In genomic region chr19:6272738-6273137, GRCm38 (mm10) we compare ENCODE assay signal across 11 mouse cellular contexts. TPM values are rescaled to one million over a fixed set of nuclear protein-coding genes. Genes with fewer than 3 reads are reported as not detected.
DNase-seq lines count a peak whose midpoint lies in the region; TF ChIP-seq lines count a peak whose summit lies in the region.
"Had no signal": no experiment of that assay in that cellular context is flagged by ENCODE, and none has a peak within 500 bp of the region (broad histone marks: within the 10 kb centered on the region; RNA-seq: fewer than 3 reads in every experiment).

No protein-coding gene starts in this region.

- no peaks in the 10 kb centered on the region for H3K36me3 ChIP-seq in ES-E14 (ENCODE audit: control insufficient read depth, insufficient read depth, low read length, poor library complexity, severe bottlenecking)
- H3K36me3 ChIP-seq: forebrain, embryonic 15.5 days had no signal

- DNase-seq in cerebellum, adult 9-10 months: peak; percentile 64
- DNase-seq in cerebellum, adult 18-20 months: no peak
- DNase-seq in layer of hippocampus, adult 9-10 months (ENCODE audit: low spot score): peak; percentile 54
- no peak for DNase-seq in layer of hippocampus, postnatal 36 days
- no peak for DNase-seq in ES-E14 (ENCODE audit: low read depth, low spot score)
- peak; percentile 51 for DNase-seq in heart, postnatal 4 days
- no peak for DNase-seq in ovary, postnatal 10 days (ENCODE audit: low spot score)
- DNase-seq in adrenal gland, adult 18-20 months (ENCODE audit: low spot score in 2 of 2): no peak
- DNase-seq: adrenal gland, adult 2 months had no signal

- H3K4me3 ChIP-seq in ES-E14 (ENCODE audit: insufficient read depth in 1 of 2, low read depth in 1 of 2, low read length in 2 of 2, poor library complexity in 1 of 2, severe bottlenecking in 1 of 2): no peak overlapping the region
- H3K4me3 ChIP-seq: forebrain, embryonic 15.5 days had no signal

- peaks cover 19 to 25% of the 10 kb centered on the region in 2 experiments for H3K4me1 ChIP-seq in ES-E14 (ENCODE audit: control insufficient read depth in 2 of 2, insufficient read depth in 2 of 2, low read length in 2 of 2, poor library complexity in 1 of 2)

- H3K27ac ChIP-seq in ES-E14 (ENCODE audit: insufficient read depth, low read depth, low read length, poor library complexity, severe bottlenecking): no peak overlapping the region
- H3K27ac ChIP-seq: forebrain, embryonic 15.5 days had no signal

- in situ Hi-C loops in ES-E14 (cut with MboI; ENCODE audit: low sequenced_read_pairs in 2 of 2, unreplicated experiment in 2 of 2): no loop called here

- 0 out of 2 replicates have a peak overlapping the region, but pooled peaks have one; percentile 15 for H3K9ac ChIP-seq in ES-E14 (ENCODE audit: insufficient read depth, low read depth, low read length, poor library complexity, severe bottlenecking)
- H3K9ac ChIP-seq: forebrain, embryonic 15.5 days had no signal

- H3K9me3 ChIP-seq in ES-E14 (ENCODE audit: control insufficient read depth, insufficient read depth, low read depth, low read length): no peaks in the 10 kb centered on the region
- H3K9me3 ChIP-seq: forebrain, embryonic 15.5 days had no signal

TF ChIP-seq in ES-E14, 5 proteins besides CTCF, POLR2A, EP300 and RAD21:
- TF ChIP-seq HCFC1 (IDR thresholded peaks at IDR 0.05; ENCODE audit: borderline replicate concordance, insufficient read depth, low read length): no peak
- TF ChIP-seq ZNF384 (IDR thresholded peaks at IDR 0.05; ENCODE audit: low read depth, low read length): no peak
- no peak for TF ChIP-seq ZC3H11A (IDR thresholded peaks at IDR 0.05; ENCODE audit: borderline replicate concordance, low read depth, low read length)
- TF ChIP-seq CHD2 (IDR thresholded peaks at IDR 0.05; ENCODE audit: low read depth, low read length): no peak
- TF ChIP-seq MAFK (IDR thresholded peaks at IDR 0.05; ENCODE audit: insufficient read depth, low read depth, low read length): no peak
TF ChIP-seq in ES-E14: peak in this region for 0.

RNA-seq across cellular contexts. Expression of gene Ehd1, which starts 3.8 kb away (rescaled TPM):
- total RNA-seq in layer of hippocampus, postnatal 36 days (2021): 10 to 100 TPM; 72.8 to 82.2 TPM
- total RNA-seq in ES-E14 (2012; rRNA removed): 133 and 162 TPM in 2 replicates
- 100 to 1,000 TPM in 1 of 2 experiments, 10 to 100 TPM in 1; 97.8 to 114 TPM for total RNA-seq in heart, postnatal 4 days (2021)
- total RNA-seq in adrenal gland, adult 18-20 months (2021): 100 to 1,000 TPM; 112 to 157 TPM

RNA-seq across cellular contexts. Expression of gene Atg2a, which starts 31.3 kb away (rescaled TPM):
- total RNA-seq in layer of hippocampus, postnatal 36 days (2021): 10 to 100 TPM; 31.3 to 34.0 TPM
- 31.8 and 45.0 TPM in 2 replicates for total RNA-seq in ES-E14 (2012; rRNA removed)
- total RNA-seq in heart, postnatal 4 days (2021): 10 to 100 TPM; 15.9 to 16.2 TPM
- total RNA-seq in adrenal gland, adult 18-20 months (2021): 10 to 100 TPM; 26.4 to 37.1 TPM

RNA-seq across cellular contexts. Expression of gene Cdc42bpg, which starts 33.5 kb away (rescaled TPM):
- total RNA-seq in layer of hippocampus, postnatal 36 days (2021): 1 to 10 TPM; 4.3 to 6.9 TPM
- 35.5 and 48.4 TPM in 2 replicates for total RNA-seq in ES-E14 (2012; rRNA removed)
- 1 to 10 TPM; 8.2 to 10.0 TPM for total RNA-seq in heart, postnatal 4 days (2021)
- 10 to 100 TPM; 15.1 to 19.3 TPM for total RNA-seq in adrenal gland, adult 18-20 months (2021)

RNA-seq across cellular contexts. Expression of gene Ppp2r5b, which starts 37.1 kb away (rescaled TPM):
- 100 to 1,000 TPM; 135 to 137 TPM for total RNA-seq in layer of hippocampus, postnatal 36 days (2021)
- 22.8 and 24.8 TPM in 2 replicates for total RNA-seq in ES-E14 (2012; rRNA removed)
- 10 to 100 TPM; 30.1 to 30.2 TPM for total RNA-seq in heart, postnatal 4 days (2021)
- total RNA-seq in adrenal gland, adult 18-20 months (2021): 100 to 1,000 TPM in 1 of 2 experiments, 10 to 100 TPM in 1; 97.0 to 115 TPM

RNA-seq across cellular contexts. Expression of gene Gpha2, which starts 46.6 kb away (rescaled TPM):
- not detected for total RNA-seq in layer of hippocampus, postnatal 36 days (2021)
- total RNA-seq in ES-E14 (2012; rRNA removed): 3.9 and 5.9 TPM in 2 replicates
- total RNA-seq in heart, postnatal 4 days (2021): not detected
- 10 to 100 TPM; 21.9 to 24.2 TPM for total RNA-seq in adrenal gland, adult 18-20 months (2021)
- total RNA-seq: megakaryocyte-erythroid progenitor cell, adult 5-6 weeks had no signal

Comparison
In these comparisons a context has a peak if more than half of its experiments do, and no peak if none do; other contexts are left out.
1. DNase-seq: peak in cerebellum, adult 9-10 months (single experiment), layer of hippocampus, adult 9-10 months (single experiment) and heart, postnatal 4 days (single experiment); none in cerebellum, adult 18-20 months (0 of 2), layer of hippocampus, postnatal 36 days (0 of 2), ES-E14 (single experiment), ovary, postnatal 10 days (single experiment) and adrenal gland, adult 18-20 months (0 of 2).